Mouse (Mus musculus) B cell, adult 2 months (primary cell): ENCODE results near the gene Egln2.

Experiments
- DNase-seq, 2 experiments: peaks; one replicate each; pipeline ENCODE4 v3.0.0; 2022

Egln2 gene

DNA sequence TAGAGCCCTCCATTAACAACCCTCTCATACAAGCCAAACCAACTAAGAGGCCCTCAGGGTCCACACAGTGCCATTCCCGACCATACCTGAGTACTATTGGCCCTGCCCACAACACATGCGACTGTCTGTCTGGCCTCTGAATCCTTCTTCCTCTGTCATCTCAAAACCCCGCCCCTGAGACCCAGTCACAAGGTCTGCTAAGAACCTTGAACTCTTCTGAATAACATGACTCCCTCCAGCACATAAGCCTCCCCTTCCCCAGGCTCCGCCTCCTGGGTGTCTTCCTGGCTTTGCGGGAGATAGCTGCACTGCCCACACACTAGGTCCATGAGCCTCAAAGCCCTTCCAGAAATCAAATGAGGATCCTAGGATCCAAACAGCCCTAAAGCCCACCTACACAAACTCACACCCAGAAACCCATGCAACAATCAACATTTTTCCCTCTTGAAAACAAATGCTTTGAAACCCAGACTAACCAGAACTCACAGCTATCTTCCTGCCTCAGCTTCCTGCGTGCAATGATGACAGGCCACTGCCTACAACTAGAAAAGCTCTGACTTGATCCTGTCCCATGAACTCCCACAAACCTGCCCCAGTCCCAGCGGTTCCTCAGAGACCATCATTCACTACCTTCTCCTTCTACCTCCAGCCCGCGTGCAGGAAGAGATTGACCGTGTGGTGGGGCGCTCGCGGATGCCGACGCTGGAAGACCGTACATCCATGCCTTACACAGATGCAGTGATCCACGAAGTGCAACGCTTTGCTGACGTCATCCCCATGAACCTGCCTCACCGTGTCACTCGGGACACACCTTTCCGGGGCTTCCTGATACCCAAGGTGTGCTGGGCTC, 35.9 kb downstream of the Egln2 start:
- DNase-seq: no peak

DNA sequence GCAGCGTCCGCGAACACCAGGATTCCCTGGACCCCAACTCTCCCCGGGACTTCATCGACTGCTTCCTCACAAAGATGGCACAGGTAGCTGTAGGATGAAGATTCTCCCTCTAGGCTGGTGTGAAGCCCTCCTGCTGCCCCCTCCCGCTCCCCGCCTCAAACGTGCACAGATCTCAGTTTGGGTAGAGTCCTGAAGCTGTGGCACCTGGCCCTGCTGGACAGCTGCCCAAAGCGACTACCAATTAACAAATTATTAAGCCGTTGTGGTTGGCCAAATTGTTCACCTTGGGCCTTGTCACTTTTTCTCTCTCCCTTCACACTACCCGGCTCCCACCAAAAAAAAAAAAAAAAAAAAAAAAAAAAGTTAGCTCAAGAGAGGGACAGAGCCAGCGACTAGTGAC, 36.8 kb downstream of the Egln2 start:
- no peak for DNase-seq

DNA sequence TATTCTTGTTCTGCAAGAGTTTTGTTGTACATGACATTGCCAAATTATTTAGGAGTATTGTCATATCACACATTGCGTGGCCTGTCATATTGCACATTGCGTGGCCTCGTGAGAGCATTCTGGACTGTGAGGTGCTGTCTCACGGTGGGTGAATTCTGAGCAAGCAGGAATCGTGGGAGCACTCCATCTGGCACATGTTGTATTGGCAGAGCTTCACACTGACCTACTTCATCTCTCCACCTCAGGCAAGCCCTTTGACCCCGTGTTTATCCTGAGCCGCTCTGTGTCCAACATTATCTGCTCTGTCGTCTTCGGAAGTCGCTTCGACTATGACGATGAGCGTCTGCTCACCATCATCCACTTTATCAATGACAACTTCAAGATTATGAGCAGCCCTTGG, 37.7 kb downstream of the Egln2 start:
- DNase-seq: no peak

DNA sequence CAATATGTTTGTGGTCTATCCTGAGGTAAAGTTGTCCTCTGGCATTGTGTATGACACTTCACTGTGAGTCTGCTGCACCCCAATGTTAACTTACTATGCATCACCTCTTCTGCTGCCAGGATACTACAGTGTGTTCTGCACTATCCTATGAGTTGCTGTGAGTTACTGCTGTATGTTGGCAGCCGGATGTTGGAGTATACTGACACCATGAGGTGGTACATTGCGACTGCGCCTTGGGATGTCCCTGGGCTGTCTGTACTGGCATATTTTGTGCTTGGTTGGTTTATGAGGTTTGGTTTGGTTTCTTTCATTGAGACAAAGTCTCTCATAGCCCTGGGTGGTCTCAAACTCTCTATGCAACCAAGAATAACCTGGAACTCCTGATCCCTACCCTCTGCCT, 38.4 kb downstream of the Egln2 start:
- peak; percentile 11 to 24 for DNase-seq

DNA sequence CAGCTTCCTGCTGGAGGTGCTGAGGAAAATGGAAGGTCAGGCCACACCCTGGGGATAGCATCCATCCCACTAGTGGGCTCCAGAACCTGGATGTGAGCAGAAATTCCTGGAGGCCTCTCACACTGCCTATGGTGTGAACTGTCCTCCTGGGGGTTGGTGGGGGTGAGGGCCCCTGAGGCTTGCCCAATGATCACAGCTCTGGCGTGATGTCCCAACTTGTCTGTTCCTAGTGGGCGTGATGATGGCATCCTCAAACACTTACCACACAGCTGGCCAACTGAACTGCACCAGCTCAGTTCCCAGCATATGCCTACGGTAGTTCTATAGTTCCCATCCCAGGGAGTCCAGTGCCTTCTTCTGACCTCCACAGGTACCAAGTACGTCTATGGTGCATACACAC, 41.6 kb downstream of the Egln2 start:
- DNase-seq: no peak

DNA sequence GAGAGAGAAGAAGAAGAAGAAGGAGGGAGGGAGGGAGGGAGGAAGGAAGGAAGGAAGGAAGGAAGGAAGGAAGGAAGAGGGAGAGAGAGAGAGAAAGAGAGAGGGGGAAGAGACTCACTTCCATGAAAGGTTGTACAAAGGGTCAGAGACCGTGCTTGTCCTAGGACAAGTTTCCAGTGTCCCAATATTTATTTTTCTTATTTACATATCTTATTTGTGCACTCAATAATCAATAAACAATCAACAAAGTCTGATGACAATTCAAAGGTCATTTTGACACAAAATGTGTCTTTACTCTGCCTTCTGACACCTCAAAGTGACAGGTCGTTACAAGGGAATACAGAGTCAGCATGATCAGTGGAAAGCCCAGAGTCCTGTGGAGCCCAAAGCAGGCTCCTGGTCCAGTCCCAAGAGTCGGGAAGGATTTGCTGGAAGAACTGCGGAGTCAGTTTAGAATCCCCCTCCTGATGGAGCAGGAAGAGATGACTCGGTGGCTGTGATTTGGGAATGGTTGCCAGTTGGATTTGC, 42.2 kb downstream of the Egln2 start:
- DNase-seq: no peak

DNA sequence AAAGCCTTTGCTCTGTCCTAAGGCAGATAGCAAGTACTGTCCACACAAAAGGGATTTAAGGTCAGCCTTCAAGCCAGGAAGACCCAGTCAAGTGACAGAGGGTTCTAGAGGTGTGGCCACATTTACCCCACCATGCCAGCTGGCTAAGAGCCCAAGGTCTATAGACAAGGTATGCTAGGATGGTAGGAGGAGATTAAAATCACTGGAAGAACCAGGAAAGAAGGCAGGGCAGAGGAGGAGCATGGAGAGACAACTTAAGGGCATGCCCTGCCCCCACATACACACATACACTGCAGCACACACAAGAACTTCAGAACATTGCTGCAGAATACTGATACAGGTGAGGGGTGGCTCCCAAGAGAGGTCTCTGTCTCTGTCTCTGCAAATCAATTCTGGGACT, 46.9 kb downstream of the Egln2 start, which contains the start of gene Cyp2f2:
Gene Cyp2f2, plus strand, starts transcription at position 234 of the 400 bp plus-strand sequence.
- DNase-seq: no peak

DNA sequence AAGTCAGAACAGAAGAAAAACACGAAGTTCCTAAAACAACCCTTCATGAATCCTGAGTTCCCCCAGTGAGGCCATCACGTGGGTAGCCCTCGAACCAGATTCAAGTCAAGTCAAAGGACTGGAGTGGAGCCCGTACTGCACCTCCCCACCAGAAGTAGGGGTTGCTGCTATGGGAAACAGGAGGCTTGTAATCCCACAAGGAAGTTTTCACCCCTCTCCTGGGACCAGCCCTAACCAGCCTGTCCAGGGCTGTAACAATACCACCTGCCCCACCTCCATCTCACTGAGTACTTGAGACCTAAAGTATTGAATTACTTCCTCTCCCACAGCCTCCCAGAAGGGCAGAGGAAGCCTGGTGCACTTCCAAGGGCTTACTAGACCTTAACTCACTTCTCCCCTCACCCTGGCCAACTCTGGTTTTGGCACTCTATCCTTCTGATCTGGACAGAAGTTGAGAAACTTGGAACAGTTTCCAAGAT, 48.5 kb downstream of the Egln2 start:
- DNase-seq: no peak

DNA sequence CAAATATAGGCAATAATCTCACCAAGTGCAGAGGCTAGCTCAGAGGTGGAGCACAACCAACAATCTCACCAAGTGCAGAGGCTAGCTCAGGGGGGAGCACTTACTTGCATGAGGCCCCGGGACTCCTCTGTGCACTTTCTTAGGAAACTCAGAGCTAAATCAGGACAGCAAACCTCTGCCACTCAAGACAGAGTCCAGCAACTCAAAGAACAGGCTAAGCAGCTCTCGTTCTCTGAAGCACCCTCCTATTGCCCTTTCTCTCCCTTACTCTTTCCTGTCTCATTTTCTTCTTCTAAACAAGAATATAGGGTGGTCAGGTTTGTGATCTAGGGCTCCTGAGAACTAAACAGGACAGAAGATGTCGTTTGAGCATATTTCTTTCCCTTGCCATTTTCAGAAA, 54.6 kb downstream of the Egln2 start:
- no peak for DNase-seq

DNA sequence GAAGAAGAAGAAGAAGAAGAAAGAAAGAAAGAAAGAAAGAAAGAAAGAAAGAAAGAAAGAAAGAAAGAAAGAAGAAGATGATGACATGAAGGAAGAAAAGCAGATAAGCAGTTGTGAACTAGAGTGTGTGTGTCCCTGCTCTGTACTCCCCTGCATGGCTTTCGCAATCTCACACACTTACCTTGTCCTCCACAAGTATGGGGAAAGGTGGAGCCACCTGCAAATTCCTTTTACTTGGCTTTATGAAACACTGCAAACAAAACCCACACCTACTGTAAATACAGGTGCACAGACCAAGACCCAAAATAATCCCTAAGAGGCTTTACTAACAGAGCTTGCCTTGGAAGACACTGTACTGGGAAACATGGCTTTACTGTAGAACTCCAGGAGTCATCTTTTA, 55.6 kb downstream of the Egln2 start:
- no peak for DNase-seq

DNA sequence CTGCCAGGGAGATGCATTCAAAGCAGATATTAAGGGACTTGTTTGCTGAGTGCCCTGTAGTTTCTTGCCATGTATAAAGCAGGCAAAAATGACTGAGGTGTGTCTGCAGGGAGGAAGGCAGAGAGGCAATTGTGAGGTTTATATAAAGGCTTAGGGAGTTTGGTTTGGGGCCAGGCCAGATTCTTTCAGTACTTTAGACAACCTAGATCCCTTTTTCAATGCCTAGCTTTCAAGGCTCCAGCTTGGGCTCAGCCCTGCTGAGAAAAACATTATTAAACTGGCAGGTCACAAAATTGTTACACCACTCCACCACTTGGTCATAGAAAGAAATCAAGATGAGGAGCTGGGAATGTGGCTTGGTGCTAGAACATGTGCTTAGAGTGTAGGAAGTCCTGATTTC, 56.3 kb downstream of the Egln2 start:
- no peak for DNase-seq
